Mouse (Mus musculus): Measurements from ENCODE around the gene Mcrip2.
"Not testable (repeated sequence)": the region's sequence is repeated elsewhere in the genome, so short reads cannot be mapped to it uniquely, and the experiment has no call there.

Gene Mcrip2

GRCm38 (mm10) chr17:25880196-25880910, 11.8 kb upstream of the Mcrip2 start, which contains the start of gene Wfikkn1:
Gene Wfikkn1, minus strand, starts transcription at chr17:25880858.
- no peak for DNase-seq

GRCm38 (mm10) chr17:25879750-25880149, 11.2 kb upstream of the Mcrip2 start:
- DNase-seq: no peak

GRCm38 (mm10) chr17:25879261-25879660, 10.7 kb upstream of the Mcrip2 start:
- DNase-seq: peak in 1 of 2 experiments; percentile 48

- DNase-seq: no peak
Measured at GRCm38 (mm10) chr17:25878611-25879180, 10.1 kb upstream of the Mcrip2 start.

GRCm38 (mm10) chr17:25877741-25878610, 9.4 kb upstream of the Mcrip2 start:
- DNase-seq: no peak

GRCm38 (mm10) chr17:25877025-25877424, 8.5 kb upstream of the Mcrip2 start:
- DNase-seq: no peak

- no peak for DNase-seq
Measured at GRCm38 (mm10) chr17:25876347-25876915, 7.9 kb upstream of the Mcrip2 start.

GRCm38 (mm10) chr17:25875171-25876136, 6.9 kb upstream of the Mcrip2 start:
- DNase-seq: peak; percentile 91 to 92

GRCm38 (mm10) chr17:25874721-25875170, 6.2 kb upstream of the Mcrip2 start, which contains the start of gene Mettl26:
Gene Mettl26, plus strand, starts transcription at chr17:25875074.
- DNase-seq: peak; percentile 91 to 98

GRCm38 (mm10) chr17:25874148-25874720, 5.7 kb upstream of the Mcrip2 start:
- no peak for DNase-seq

- DNase-seq: no peak
Measured at GRCm38 (mm10) chr17:25873405-25874147, 5.0 kb upstream of the Mcrip2 start.

- no peak for DNase-seq
Measured at GRCm38 (mm10) chr17:25872676-25873075, 4.1 kb upstream of the Mcrip2 start.

GRCm38 (mm10) chr17:25871566-25871965, 3.0 kb upstream of the Mcrip2 start:
- DNase-seq: not testable (repeated sequence)

GRCm38 (mm10) chr17:25869954-25870353, 1.4 kb upstream of the Mcrip2 start:
- no peak for DNase-seq

- no peak for DNase-seq
Measured at GRCm38 (mm10) chr17:25869498-25869897, 934 bp upstream of the Mcrip2 start.

- DNase-seq: peak in 1 of 2 experiments; percentile 56
Measured at GRCm38 (mm10) chr17:25867836-25868600, 546 bp downstream of the Mcrip2 start.

GRCm38 (mm10) chr17:25867509-25867835, 1.1 kb downstream of the Mcrip2 start:
- no peak for DNase-seq

- DNase-seq: no peak
Measured at GRCm38 (mm10) chr17:25866172-25866571, 2.4 kb downstream of the Mcrip2 start.

GRCm38 (mm10) chr17:25865288-25865687, 3.3 kb downstream of the Mcrip2 start:
- DNase-seq: no peak

GRCm38 (mm10) chr17:25864311-25864710, 4.3 kb downstream of the Mcrip2 start:
- DNase-seq: no peak
